Mouse (Mus musculus) embryonic facial prominence, embryonic 10.5 days (tissue): ENCODE results near the gene Mal. TPM values are rescaled to one million over a fixed set of nuclear protein-coding genes. Genes with fewer than 3 reads are reported as not detected.
A peak's percentile ranks its signal among the peaks of the same experiment; 100 is the strongest.

Experiments
- DNase-seq: peaks from one replicate; pipeline ENCODE4 v3.0.0-alpha.2; 2017; ENCODE audit warnings: low spot score
- H3K27ac ChIP-seq: fragments of 300-500 bp; sonication (generic); replicated peaks from 2 replicates; pipeline ENCODE4 v1.5.1; 2016; ENCODE audit warnings: mild to moderate bottlenecking
- H3K27me3 ChIP-seq: fragments of 300-500 bp; sonication (generic); replicated peaks from 2 replicates; pipeline ENCODE4 v1.6.1; 2016; ENCODE audit warnings: low read depth, mild to moderate bottlenecking; ENCODE audit not compliant: poor library complexity, severe bottlenecking
- H3K36me3 ChIP-seq: fragments of 300-500 bp; sonication (generic); replicated peaks from 2 replicates; pipeline ENCODE4 v1.6.1; 2016; ENCODE audit warnings: mild to moderate bottlenecking, moderate library complexity
- H3K4me1 ChIP-seq: fragments of 300-500 bp; sonication (generic); 2 replicates; pipeline ENCODE4 v1.6.1; 2016
- H3K4me3 ChIP-seq: fragments of 300-500 bp; sonication (generic); 2 replicates; pipeline ENCODE4 v1.5.1; 2016; ENCODE audit warnings: mild to moderate bottlenecking, moderate library complexity
- H3K9me3 ChIP-seq: fragments of 300-500 bp; sonication (generic); 2 replicates; pipeline ENCODE4 v1.6.1; 2016; ENCODE audit warnings: mild to moderate bottlenecking
- WGBS: fragments of 180-500 bp; shearing (Covaris S2); methylation state at CpG from one replicate; pipeline ENCODE4 v1.1.7; 2016; 5-methylcytosine and 5-hydroxymethylcytosine counted together
- polyA plus RNA-seq: library from polyadenylated mRNA; unstranded; fragments of >200 nt; fragmentation: Nextera tagmentation; extraction: Ambion mirVana; gene quantifications from 2 replicates; pipeline ENCODE4 v1.2.1, GENCODE M21; 2016

Gene Mal
- polyA plus RNA-seq, 1 experiment from 2014 or later, result 0.11 TPM

DNA sequence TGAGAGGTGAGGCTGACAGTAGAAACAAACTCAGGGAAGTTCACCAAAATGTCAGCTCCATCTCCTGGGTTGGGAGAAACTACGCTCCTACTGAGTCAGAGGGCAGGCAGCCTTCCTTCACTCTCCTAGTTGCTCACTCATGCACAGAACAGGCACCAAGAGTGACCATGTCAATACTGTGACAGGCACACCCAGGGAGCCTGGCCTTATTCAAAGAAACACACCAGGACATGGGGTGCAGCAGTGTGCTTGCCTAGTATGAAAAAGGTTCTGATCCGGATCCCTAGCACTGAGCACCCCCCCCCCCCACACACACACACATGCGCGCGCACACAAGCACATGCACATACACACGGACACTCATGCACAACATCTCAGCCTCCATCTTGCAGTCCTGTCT, 8.3 kb downstream of the Mal start:
- H3K27ac ChIP-seq, result no peak overlapping the region
- 90% methylated on average over 6 of the region's 6 CpGs for WGBS
- H3K9me3 ChIP-seq, result no peaks in the 10 kb centered on the region
- DNase-seq, result no peak
- no peaks in the 10 kb centered on the region for H3K36me3 ChIP-seq
- peaks cover 11% of the 10 kb centered on the region for H3K4me1 ChIP-seq
- H3K4me3 ChIP-seq, result no peak overlapping the region
- peaks cover 18% of the 10 kb centered on the region for H3K27me3 ChIP-seq

DNA sequence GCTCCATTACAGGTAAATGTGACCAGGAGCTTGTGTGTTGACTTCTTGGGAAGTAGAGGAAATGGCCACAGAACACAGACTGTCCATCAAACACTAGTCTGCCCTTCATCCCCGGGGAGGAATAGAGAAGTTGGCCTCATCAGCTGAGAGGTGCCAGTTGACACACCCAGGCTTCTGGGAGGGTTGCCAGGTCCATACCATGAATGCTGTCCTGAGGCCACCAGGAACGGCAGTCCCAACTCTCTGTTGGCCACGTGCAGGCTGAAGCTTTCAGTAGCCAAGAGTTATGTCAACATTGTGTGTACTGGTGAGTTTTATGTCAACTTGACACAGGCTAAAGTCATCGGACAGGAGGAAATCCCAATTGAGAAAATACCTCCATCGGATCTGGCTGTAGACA, 9.6 kb downstream of the Mal start:
- no peaks in the 10 kb centered on the region for H3K9me3 ChIP-seq
- H3K4me3 ChIP-seq, result no peak overlapping the region
- H3K36me3 ChIP-seq, result no peaks in the 10 kb centered on the region
- 84% methylated on average over 5 of the region's 5 CpGs for WGBS
- 0 out of 2 replicates have a peak, but pooled peaks cover 6% of the 10 kb centered on the region for H3K27me3 ChIP-seq
- no peak overlapping the region for H3K27ac ChIP-seq
- no peak for DNase-seq
- peaks cover 12% of the 10 kb centered on the region for H3K4me1 ChIP-seq

DNA sequence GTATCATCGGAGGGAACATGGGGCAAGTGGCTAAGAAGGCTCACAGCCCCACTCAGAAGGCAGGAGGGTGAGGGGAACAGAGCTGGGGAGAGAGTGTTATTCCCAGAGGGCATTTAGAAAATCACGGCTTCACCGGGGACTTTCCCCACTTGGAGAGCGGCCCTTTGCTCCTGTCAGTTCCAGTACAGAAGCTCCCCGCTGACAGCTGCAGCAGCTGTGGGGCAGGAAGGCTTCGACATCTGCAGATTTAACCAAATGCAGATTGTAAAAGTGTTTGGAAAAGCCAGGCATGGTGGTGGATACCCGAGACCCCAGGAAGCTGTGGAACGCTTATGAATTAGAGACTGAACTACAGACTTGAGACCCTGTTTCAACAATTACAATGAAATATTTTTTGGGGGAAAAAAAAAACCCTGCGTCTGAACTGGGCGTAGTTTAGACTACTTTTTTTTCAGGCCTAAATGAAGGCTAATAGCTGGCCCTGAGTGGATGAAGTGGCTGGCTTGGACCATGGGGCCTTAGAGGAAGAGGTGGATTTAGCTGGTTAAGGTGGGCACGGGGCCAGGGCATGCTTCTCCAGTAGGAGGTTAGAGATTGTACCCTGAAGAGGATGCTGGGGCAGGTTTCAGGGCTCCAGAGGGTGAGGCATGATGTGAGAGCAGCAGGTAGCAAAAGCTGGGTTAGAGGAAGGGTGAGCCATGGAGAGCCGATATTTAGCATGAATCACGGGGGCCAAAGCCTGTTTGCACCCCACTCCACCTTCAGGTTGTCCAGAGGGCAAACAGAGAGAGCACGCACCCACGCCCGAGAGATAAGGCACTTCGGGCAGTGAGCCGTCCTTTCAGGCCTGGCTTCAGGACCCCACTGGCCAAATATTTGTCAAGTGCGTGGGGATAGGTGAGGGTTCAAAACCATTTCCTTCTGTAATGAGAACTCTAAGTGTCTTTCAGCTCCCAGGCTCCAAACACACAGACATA, 12.5 kb downstream of the Mal start:
- Histone ChIP-seq H3K9me3 (no peaks in the 10 kb centered on the region), H3K4me1 (peaks cover 12% of the 10 kb centered on the region), H3K36me3 (no peaks in the 10 kb centered on the region), H3K4me3 (no peak overlapping the region), H3K27me3 (no peaks in the 10 kb centered on the region), H3K27ac (0 out of 2 replicates have a peak overlapping the region, but pooled peaks have one; percentile 2)
- peak; percentile 59 for DNase-seq
- 58% methylated on average over 19 of the region's 19 CpGs for WGBS

DNA sequence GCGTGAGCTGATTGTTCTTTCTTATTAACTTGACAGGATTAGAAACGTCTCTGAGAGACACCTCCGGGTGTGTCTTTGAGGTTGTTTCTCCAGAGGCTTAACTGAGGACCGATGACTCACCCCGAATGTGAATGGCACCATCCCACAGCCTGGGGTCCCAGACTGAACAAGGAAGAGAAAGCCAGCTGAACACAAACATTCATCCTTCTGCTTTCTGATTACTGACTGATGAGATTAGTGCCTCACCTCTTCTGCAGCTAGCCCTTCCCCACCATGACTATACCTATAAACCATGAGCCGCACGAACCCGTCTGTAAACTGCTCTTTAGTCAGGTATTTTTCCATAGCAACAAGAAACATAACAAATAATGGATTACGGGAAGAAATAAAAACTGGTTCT, 17.5 kb downstream of the Mal start:
- no peak for DNase-seq
- Histone ChIP-seq H3K36me3 (no peaks in the 10 kb centered on the region), H3K4me3 (no peak overlapping the region), H3K27me3 (no peaks in the 10 kb centered on the region), H3K4me1 (peaks cover 7% of the 10 kb centered on the region), H3K9me3 (no peaks in the 10 kb centered on the region), H3K27ac (no peak overlapping the region)
- 75% methylated on average over 9 of the region's 9 CpGs for WGBS

DNA sequence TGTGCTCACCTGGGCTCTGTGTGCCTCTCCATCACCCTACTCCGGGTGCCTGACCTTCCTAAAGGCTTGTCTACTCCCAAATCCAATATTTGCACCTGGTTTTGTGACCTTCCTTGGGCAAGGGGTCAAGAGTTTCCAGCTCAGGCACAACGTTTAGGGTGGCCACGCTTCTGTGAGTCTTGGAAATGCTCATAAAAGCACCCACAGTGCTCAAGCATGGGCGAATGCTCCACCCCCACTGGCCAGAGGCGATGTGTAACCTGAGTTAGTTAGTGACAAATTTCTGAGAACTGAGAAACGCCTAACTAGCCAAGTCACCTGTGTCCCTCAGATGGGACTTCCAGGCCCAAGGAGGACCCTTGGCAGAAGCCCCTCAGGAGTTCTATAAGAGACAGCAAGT, 20.9 kb downstream of the Mal start:
- no peaks in the 10 kb centered on the region for H3K9me3 ChIP-seq
- H3K27ac ChIP-seq, result no peak overlapping the region
- WGBS, result 75% methylated on average over 6 of the region's 6 CpGs
- H3K27me3 ChIP-seq, result no peaks in the 10 kb centered on the region
- H3K36me3 ChIP-seq, result no peaks in the 10 kb centered on the region
- H3K4me3 ChIP-seq, result no peak overlapping the region
- H3K4me1 ChIP-seq, result no peaks in the 10 kb centered on the region
- DNase-seq, result no peak

DNA sequence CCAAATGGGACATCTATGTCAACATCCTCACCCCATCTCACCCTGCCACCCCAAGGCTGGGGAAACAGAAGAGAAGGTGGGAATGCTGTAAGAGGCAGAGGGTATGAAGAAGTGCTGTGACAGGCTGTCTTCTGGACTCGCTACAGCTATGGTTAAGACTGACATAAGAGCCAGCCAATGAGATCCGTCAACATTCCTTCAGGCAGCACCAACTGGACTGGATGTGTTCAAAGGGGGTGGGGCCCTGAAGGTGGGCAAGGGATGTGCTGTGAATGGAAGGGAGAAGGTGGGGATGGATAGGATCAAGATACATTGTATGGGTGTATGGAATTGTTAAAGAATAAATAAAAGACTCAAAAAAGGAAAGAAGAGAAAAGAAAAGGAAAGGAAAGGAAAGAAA, 23.9 kb downstream of the Mal start:
- Histone ChIP-seq H3K27ac (no peak overlapping the region), H3K4me1 (no peaks in the 10 kb centered on the region), H3K9me3 (no peaks in the 10 kb centered on the region), H3K4me3 (no peak overlapping the region), H3K36me3 (no peaks in the 10 kb centered on the region), H3K27me3 (no peaks in the 10 kb centered on the region)
- 52% methylated on average over 2 of the region's 2 CpGs for WGBS
- no peak for DNase-seq

DNA sequence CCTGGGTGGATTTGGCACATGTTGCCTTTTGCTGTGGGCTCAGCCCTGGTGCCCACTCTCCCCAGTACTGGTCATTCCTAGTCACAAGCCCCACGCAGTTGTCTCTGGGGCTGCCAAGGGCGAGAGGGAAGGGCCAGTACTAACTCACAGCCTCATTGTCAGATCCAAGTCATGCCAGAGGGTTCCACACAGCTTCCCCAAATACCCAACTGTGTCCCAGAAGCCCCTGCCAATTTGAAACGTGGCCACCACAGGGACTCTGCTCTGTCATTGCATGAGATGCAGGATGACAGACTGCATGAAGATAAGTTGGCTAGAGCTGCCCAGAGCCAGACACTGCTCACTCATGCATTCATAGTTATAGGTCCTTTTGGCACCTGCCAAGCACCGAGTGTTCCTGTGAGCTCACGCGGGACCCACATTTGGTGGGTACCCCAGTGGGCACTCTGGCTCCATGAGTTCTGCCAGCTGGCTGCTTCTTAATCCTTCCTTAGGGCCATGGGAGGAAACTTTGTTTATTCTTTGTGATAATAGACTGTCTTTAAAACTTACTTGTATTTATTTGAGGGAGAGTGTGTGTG, 28.4 kb downstream of the Mal start:
- 79% methylated on average over 6 of the region's 6 CpGs for WGBS

DNA sequence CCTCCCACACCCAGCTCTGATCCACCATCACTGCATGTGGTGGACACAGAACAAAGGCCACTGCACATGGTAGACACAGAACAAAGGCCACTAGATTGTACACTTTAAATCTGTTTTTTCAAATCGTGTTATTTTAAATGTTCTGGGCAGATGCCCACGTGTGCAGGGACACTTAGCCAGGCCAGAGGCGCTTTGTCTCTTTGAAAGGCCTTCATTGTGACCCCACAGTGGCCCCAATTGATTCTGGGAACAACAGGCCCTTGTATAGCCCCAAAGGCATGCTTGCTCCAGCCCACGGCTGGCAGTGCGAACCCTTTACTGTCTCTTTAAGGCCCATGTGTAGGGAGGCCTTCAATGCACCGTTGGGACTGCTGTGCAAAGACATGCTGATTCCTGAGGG, 29.1 kb downstream of the Mal start:
- no peak overlapping the region for H3K27ac ChIP-seq
- H3K9me3 ChIP-seq, result no peaks in the 10 kb centered on the region
- H3K27me3 ChIP-seq, result no peaks in the 10 kb centered on the region
- H3K4me1 ChIP-seq, result 0 out of 2 replicates have a peak, but pooled peaks cover 5% of the 10 kb centered on the region
- H3K4me3 ChIP-seq, result no peak overlapping the region
- no peak for DNase-seq
- H3K36me3 ChIP-seq, result no peaks in the 10 kb centered on the region
- 39% methylated on average over 6 of the region's 6 CpGs for WGBS

More for the DNA sequence above, 28.4 kb downstream of the Mal start:
- no peak overlapping the region for H3K4me3 ChIP-seq
- H3K36me3 ChIP-seq, result no peaks in the 10 kb centered on the region
- DNase-seq, result no peak
- no peak overlapping the region for H3K27ac ChIP-seq
- no peaks in the 10 kb centered on the region for H3K9me3 ChIP-seq
- no peaks in the 10 kb centered on the region for H3K27me3 ChIP-seq
- H3K4me1 ChIP-seq, result 0 out of 2 replicates have a peak, but pooled peaks cover 5% of the 10 kb centered on the region

DNA sequence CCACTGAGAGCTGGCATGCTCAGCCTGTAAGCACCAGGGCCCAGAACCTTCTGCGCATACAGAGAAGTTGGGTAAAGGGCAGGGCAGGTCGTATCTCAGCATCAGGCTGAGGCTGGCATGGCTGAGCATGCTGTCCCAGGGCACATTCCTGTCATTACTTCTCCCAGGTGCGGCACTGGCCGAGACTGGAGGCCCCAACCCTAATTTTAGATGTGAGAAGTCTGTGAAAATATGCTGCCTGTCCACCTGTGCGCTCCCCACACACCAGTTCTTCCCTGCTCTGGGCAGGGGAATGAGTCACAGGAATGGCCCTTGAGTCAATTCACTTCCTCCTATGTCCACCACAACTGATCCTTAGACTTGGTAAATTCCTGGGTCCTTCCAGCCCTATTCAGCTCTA, 30.8 kb downstream of the Mal start:
- no peak overlapping the region for H3K4me3 ChIP-seq

DNA sequence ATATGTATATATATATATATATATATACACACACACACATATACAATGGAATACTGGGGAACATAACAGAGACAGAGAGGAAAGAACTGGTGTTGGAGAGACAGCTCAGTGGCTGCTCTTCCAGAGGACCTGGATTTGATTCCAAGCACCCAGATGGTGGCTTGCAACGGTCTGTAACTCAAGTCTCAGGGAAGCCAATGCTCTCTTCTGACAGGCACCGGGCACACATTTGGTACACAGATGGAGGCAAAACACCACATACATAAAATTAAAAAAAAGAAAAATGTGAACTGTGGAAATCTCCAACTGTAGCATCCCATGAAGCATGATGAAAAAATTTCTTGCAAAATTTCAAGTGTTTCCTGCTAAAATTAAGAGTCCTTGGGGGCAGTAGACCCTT, 31.7 kb downstream of the Mal start:
- H3K36me3 ChIP-seq, result no peaks in the 10 kb centered on the region
- 0 out of 2 replicates have a peak, but pooled peaks cover 5% of the 10 kb centered on the region for H3K4me1 ChIP-seq
- H3K27ac ChIP-seq, result no peak overlapping the region
- H3K27me3 ChIP-seq, result no peaks in the 10 kb centered on the region
- H3K9me3 ChIP-seq, result no peaks in the 10 kb centered on the region
- 82% methylated on average over 2 of the region's 2 CpGs for WGBS
- DNase-seq, result no peak
- no peak overlapping the region for H3K4me3 ChIP-seq

More for the DNA sequence above, 30.8 kb downstream of the Mal start:
- Histone ChIP-seq H3K27me3 (no peaks in the 10 kb centered on the region), H3K9me3 (no peaks in the 10 kb centered on the region), H3K27ac (no peak overlapping the region), H3K36me3 (no peaks in the 10 kb centered on the region), H3K4me1 (0 out of 2 replicates have a peak, but pooled peaks cover 5% of the 10 kb centered on the region)
- 71% methylated on average over 5 of the region's 5 CpGs for WGBS
- DNase-seq, result no peak

DNA sequence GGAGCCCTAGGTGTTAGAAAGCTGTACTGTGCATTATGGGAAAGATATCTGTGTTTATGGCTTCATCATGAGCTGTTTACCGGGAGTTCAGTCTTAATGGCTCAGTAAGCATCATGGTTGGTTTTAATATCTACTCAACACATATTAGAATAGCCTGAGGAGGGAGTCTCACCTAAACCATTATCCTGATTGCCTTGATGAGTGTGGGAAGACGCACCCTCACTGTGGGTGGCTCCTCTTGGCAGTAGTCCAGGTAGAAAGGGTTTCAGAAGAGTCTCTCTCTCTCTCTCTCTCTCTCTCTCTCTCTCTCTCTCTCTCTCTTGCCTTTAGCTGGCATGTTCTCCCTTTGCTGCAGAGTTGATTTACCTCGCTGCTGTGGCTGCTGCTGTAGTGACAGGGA, 34.4 kb downstream of the Mal start:
- no peaks in the 10 kb centered on the region for H3K9me3 ChIP-seq
- no peak overlapping the region for H3K4me3 ChIP-seq
- H3K27me3 ChIP-seq, result no peaks in the 10 kb centered on the region
- no peaks in the 10 kb centered on the region for H3K36me3 ChIP-seq
- no peak for DNase-seq
- WGBS, result 60% methylated on average over 3 of the region's 3 CpGs
- no peak overlapping the region for H3K27ac ChIP-seq
- 0 out of 2 replicates have a peak, but pooled peaks cover 5% of the 10 kb centered on the region for H3K4me1 ChIP-seq

DNA sequence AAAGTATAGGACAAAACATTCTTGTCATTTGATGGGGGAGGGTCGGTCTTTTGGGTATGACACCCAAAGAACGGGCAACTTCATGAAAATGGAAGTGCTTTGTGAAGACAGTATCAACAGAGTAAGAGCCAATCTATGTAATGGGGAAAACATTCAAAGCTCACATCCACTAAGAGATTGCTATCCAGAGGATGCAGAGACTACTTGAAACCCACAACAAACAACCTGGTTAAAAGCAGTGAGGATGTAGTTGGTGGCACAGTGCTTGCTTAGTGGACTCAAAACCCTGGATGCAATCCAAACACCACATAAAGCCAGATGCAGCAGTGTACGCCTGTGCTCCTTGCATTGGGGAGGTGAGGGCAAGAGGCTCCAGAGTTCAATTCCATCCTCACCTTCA, 37.2 kb downstream of the Mal start:
- no peaks in the 10 kb centered on the region for H3K36me3 ChIP-seq
- no peaks in the 10 kb centered on the region for H3K9me3 ChIP-seq
- WGBS, result 87% methylated on average over 3 of the region's 3 CpGs
- no peak overlapping the region for H3K27ac ChIP-seq
- H3K4me1 ChIP-seq, result no peaks in the 10 kb centered on the region
- no peak for DNase-seq
- H3K4me3 ChIP-seq, result no peak overlapping the region
- H3K27me3 ChIP-seq, result no peaks in the 10 kb centered on the region

DNA sequence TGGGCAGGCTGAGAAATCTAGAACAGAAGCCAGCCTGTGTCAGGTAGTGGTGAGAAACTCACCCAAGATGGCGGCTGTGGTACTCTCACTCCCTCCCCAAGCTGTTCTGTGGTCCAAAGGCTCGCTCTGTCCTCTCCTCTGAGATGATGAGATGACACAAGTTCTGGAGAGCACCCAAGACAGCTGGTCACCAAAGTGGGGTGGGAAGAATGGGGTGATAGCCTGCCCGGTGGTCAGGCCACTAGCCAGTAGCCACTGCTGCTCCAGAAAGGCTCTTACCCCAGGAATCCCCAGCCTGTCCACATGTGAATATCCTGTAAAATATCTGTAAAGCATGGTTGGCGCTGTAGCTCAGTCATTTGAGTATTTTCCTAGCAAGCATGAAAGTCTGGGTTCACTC, 44.2 kb downstream of the Mal start:
- 88% methylated on average over 4 of the region's 4 CpGs for WGBS

More for the DNA sequence above, 44.2 kb downstream of the Mal start:
- Histone ChIP-seq H3K4me1 (peaks cover 21% of the 10 kb centered on the region), H3K27ac (no peak overlapping the region), H3K9me3 (no peaks in the 10 kb centered on the region), H3K36me3 (no peaks in the 10 kb centered on the region), H3K4me3 (no peak overlapping the region), H3K27me3 (no peaks in the 10 kb centered on the region)
- no peak for DNase-seq
